Mouse (Mus musculus) bone marrow macrophage, adult 2 months (primary cell): ENCODE data around the gene Srsf3. TPM values are rescaled to one million over a fixed set of nuclear protein-coding genes. Genes with fewer than 3 reads are reported as not detected.
A peak's percentile ranks its signal among the peaks of the same experiment; 100 is the strongest.

Experiments
- H3K27ac ChIP-seq: 2 replicates; pipeline ENCODE4 v1.5.1; 2012; ENCODE audit warnings: low read depth, low read length; ENCODE audit not compliant: insufficient read depth
- H3K4me1 ChIP-seq: 2 replicates; pipeline ENCODE4 v1.6.1; 2012; ENCODE audit warnings: low read length; ENCODE audit not compliant: control insufficient read depth, insufficient read depth
- H3K4me3 ChIP-seq: 2 replicates; pipeline ENCODE4 v1.5.1; 2012; ENCODE audit warnings: mild to moderate bottlenecking, low read length, moderate library complexity; ENCODE audit not compliant: insufficient read depth
- CTCF ChIP-seq: IDR thresholded peaks from 2 replicates; pipeline ENCODE4 v1.5.1; 2012; ENCODE audit warnings: low read depth, mild to moderate bottlenecking, low read length, moderate library complexity
- POLR2A ChIP-seq: IDR thresholded peaks from 2 replicates; pipeline ENCODE4 v1.6.1; 2012; ENCODE audit warnings: mild to moderate bottlenecking, low read depth, low read length, borderline replicate concordance
- polyA plus RNA-seq: library from polyadenylated mRNA; stranded (reverse); fragments of >200 nt; gene quantifications from 2 replicates; pipeline ENCODE4 v1.2.4, GENCODE M21; 2012; ENCODE audit not compliant: missing spikeins, insufficient read depth, insufficient read length

The Srsf3 gene
- polyA plus RNA-seq, 1 experiment: 170 TPM

GRCm38 (mm10) chr17:29085266-29085665, 52.8 kb downstream of the Srsf3 start:
- peaks cover 28% of the 10 kb centered on the region for H3K4me1 ChIP-seq
- H3K4me3 ChIP-seq: no peak overlapping the region
- H3K27ac ChIP-seq: no peak overlapping the region
- TF ChIP-seq POLR2A (no peak), CTCF (no peak)

- Histone ChIP-seq H3K4me1 (peaks cover 18% of the 10 kb centered on the region), H3K27ac (no peak overlapping the region), H3K4me3 (no peak overlapping the region)
- no peak for TF ChIP-seq CTCF
- TF ChIP-seq POLR2A: no peak
Observed at GRCm38 (mm10) chr17:29086916-29087315, 54.5 kb downstream of the Srsf3 start.

DNA sequence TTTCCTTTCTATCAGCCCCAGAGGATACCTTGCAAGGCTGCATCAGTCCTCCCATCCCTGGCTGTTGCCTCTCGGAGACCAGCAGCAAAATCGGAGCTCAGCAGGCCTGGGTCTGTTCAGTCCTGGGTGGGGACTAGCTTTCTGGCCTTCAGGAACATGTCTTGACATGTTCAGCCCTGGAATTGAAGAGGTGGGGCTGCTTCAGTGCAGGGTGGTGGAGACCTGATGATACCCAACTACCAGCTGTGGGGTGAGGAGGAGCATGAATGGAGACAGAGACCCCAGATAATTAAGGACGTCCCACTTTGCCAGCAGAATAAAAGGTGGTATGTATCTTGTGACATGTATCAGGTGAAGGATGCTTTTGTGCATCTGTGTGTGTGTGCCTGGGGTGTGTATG, 58.3 kb downstream of the Srsf3 start, which contains the start of gene Cdkn1a:
Gene Cdkn1a, plus strand, starts transcription at position 201 of the 400 bp plus-strand sequence.
- H3K4me3 ChIP-seq: peak within 1 kb of the TSS; percentile 74
- H3K4me1 ChIP-seq: peaks cover 13% of the 10 kb centered on the region
- peak within 1 kb of the TSS; percentile 96 for H3K27ac ChIP-seq
- TF ChIP-seq CTCF (no peak), POLR2A (no peak)

DNA sequence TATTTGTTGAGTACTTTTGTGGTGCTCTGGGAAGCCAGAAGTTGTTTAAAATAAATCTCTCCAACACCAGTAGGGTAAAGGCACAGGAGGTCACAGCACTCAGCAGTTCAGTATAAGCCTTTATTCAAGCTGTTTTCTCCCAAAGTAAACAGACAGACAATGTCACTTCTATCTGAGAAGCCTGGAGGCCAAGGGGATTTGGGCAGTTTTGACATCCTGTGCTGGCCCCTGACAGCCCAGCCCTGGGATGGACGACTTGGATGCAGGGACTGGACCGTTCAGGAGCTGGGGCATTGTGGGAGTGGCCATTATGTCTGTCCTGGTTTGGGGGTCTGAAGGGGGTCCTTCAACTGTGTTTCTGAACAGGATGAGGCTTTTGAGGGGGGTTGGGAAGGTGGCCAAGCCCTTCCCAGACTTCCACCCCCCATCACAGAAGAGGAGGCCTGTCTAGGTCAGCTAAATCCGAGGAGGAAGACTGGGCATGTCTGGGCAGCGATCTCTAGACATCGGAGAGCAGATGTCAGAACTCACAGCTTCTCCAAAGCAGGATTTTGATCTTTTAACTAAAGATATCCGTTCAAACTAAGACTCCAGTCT, 59.0 kb downstream of the Srsf3 start:
- Histone ChIP-seq H3K4me1 (peaks cover 16% of the 10 kb centered on the region), H3K4me3 (peak overlapping the region; percentile 74), H3K27ac (peak overlapping the region; percentile 96)
- TF ChIP-seq POLR2A (0 out of 2 replicates have a peak, but pooled peaks have one; percentile 16), CTCF (no peak)

DNA sequence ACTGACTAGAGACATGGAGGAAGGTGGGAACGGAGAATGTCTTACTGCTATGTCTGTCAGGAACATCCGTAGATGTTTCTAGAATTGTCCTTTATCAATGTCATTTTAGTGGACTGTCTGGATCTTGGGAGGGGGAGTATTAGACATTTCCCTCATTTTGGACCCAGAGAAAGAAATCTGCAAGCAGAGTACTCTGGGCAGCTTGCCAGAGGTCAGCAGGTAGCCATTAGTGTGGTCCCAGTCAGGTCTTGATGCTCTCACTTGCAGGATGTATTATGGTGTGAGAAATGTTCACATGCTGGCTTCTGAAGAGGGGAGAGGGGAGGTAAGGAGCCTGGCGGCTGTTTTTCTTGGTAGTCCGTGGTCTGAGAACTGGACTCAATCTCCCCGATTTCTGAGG, 60.1 kb downstream of the Srsf3 start:
- peak overlapping the region; percentile 96 for H3K27ac ChIP-seq
- TF ChIP-seq POLR2A: no peak
- no peak for TF ChIP-seq CTCF
- H3K4me1 ChIP-seq: peaks cover 20% of the 10 kb centered on the region
- peak overlapping the region; percentile 74 for H3K4me3 ChIP-seq

Other genes starting within 250 kb of the Srsf3 start
- gene Brpf3, start 231.5 kb upstream of the Srsf3 start, polyA plus RNA-seq: 29.1 and 34.3 TPM in 2 replicates
- gene Pnpla1, start 174.2 kb upstream of the Srsf3 start, polyA plus RNA-seq: 0.44 and 0.83 TPM in 2 replicates
- gene 4930539E08Rik, start 117.3 kb upstream of the Srsf3 start, polyA plus RNA-seq: 0.20 TPM in 1 of 2 replicates, not detected in the other
- gene Pxt1, start 88.8 kb upstream of the Srsf3 start, polyA plus RNA-seq: not detected in 2 replicates
- gene Kctd20, start 80.7 kb upstream of the Srsf3 start, polyA plus RNA-seq: 50.0 and 54.0 TPM in 2 replicates
- gene Stk38, start 24.6 kb upstream of the Srsf3 start, polyA plus RNA-seq: 180 and 183 TPM in 2 replicates
- gene Cdkn1a, start 58.3 kb downstream of the Srsf3 start, polyA plus RNA-seq: 189 and 197 TPM in 2 replicates
- gene Rab44, start 81.5 kb downstream of the Srsf3 start, polyA plus RNA-seq: 1.3 and 1.5 TPM in 2 replicates
- 0.12 TPM in 2 replicates for gene Cpne5, start 205.5 kb downstream of the Srsf3 start, polyA plus RNA-seq
- 16.9 and 25.5 TPM in 2 replicates for gene Ppil1, start 231.6 kb downstream of the Srsf3 start, polyA plus RNA-seq
- gene BC004004, start 236.2 kb downstream of the Srsf3 start, polyA plus RNA-seq: 82.6 and 105 TPM in 2 replicates